Mouse (Mus musculus): ENCODE measurements around the gene Eftud2.

Eftud2 gene

GRCm38 (mm10) chr11:102880585-102881313 is at the start of gene Eftud2, which contains the start of gene Ccdc103:
Eftud2 (minus strand) TSS chr11:102880985.
Ccdc103 (plus strand) TSS chr11:102881204.
- in situ Hi-C loops (cut with MboI; ENCODE audit: low sequenced_read_pairs) = no loop called here

DNA sequence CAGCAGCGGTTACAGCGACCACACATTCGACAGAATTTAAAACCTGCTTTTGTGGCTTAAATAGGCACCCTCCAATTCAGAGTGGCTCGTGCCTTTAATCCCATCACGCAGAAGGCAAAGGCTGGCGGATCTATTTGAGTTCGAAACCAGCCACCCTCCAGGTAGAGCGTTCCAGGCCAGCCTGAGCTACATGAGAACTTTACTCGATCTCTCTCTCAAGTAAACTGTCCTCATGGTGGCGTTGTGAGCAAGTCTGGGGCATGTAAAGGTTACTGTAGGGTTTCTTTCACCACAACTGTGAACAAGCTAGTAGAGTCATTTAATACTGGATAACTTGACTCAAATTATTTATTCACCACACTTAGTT is 44.5 kb upstream of the Eftud2 start:
- in situ Hi-C loops (cut with MboI; ENCODE audit: low sequenced_read_pairs) = no loop called here

DNA sequence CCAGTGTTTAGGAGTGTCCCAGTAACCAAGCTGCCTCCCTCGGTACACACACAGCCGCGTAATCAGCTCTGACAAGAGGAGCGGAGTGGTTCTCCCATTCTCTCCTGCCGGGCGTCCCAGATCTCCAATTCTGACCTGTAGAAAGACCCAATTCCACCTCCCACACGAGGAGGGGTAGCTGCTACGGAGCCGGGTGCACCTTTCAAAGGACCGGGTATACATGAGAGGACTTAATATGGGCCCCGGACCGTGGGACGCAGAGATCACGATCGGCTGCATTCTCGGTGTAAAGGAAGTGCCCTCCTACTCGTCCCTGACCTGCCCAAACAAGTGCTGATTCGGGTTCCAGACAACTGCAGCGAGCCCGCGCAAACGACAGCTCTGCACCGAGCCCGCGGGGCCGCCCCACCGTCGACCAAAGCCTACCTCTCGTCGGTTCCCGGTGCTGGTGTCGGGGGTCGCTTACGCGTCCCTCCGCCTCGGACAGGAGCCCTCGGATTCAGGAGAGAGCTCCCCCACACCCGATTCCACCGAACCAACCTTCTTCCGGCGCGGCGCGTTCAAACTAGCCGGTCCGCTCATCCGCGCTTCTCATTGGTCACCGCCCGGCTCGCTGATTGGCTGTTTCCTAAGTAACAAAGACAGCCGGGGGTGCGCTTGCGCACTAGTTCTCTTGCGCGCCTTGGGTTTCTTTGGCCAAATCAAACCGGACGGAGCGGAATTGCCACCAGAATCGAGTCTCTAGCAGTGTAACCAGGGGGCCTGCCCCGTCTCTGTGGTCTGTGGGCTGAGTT is 44.0 kb upstream of the Eftud2 start, which contains the start of gene Kif18b:
Kif18b (minus strand) TSS at position 568 of the 794 bp plus-strand sequence.
- in situ Hi-C loops (cut with MboI; ENCODE audit: low sequenced_read_pairs) = no loop called here

GRCm38 (mm10) chr11:102921491-102921890 is 40.7 kb upstream of the Eftud2 start:
- in situ Hi-C loops (cut with MboI; ENCODE audit: low sequenced_read_pairs) = no loop called here

DNA sequence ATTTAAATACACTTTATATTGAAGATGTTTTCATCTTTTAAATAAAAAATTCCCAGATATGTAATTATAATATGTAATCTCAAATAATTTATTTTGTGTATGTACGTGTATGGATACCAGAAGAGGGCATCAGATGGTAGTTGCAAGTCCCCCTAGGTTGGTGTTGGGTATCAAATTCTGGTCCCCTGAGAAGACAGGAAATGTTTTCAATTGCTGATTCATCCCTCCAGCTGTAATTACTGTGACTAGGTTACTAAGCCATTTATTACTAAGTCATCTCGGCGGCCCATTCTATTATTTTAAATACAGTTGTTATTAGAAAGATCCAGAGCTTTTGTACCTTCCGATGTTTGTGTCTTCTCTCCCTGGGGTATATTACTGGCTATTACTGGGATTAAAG is 37.3 kb upstream of the Eftud2 start:
- in situ Hi-C loops (cut with MboI; ENCODE audit: low sequenced_read_pairs) = no loop called here

DNA sequence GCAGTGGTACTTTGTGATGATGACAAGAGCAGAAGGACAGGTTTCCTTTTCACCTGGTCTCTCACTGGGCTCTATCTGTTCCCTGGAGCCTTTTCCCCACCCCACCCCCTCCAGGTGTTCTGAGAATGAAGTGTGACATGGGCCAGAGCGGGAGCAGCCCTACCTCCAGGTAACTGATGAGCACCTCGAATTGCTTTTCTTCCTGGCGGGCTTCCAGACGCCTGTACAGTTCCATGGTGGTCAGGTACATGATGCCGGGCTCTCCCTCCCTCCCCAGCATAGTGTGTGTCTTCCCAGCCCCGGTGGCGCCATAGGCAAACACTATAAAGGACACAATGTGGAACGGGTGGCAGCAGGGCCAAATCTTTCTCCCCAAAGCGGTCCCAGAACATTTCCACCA is 34.6 kb upstream of the Eftud2 start:
- in situ Hi-C loops (cut with MboI; ENCODE audit: low sequenced_read_pairs) = no loop called here

DNA sequence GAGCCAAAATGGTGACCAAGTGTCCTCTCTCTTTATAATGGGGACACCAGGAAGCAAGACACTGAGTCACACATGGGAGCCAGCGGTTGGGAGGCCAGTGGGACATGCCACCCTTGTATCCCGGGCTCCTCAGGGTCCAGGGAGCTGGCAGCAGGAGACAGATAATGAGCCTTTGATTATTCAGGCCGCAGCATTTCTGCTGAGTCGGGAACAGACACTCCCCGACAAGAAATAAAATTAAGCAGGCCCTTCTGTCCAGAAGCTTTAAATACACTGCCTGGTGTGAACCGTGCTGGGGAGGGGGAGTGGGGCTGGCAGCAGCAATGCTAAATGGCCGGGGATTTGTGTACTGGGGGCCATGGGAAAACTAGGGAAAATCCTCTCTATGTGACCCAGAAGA is 30.6 kb upstream of the Eftud2 start:
- in situ Hi-C loops (cut with MboI; ENCODE audit: low sequenced_read_pairs) = no loop called here

GRCm38 (mm10) chr11:102903654-102904053 is 22.9 kb upstream of the Eftud2 start:
- in situ Hi-C loops (cut with MboI; ENCODE audit: low sequenced_read_pairs) = no loop called here

- in situ Hi-C loops (cut with MboI; ENCODE audit: low sequenced_read_pairs) = no loop called here
Observed at GRCm38 (mm10) chr11:102902107-102902506, 21.3 kb upstream of the Eftud2 start.

- in situ Hi-C loops (cut with MboI; ENCODE audit: low sequenced_read_pairs) = no loop called here
Observed at GRCm38 (mm10) chr11:102901199-102901598, 20.4 kb upstream of the Eftud2 start.

DNA sequence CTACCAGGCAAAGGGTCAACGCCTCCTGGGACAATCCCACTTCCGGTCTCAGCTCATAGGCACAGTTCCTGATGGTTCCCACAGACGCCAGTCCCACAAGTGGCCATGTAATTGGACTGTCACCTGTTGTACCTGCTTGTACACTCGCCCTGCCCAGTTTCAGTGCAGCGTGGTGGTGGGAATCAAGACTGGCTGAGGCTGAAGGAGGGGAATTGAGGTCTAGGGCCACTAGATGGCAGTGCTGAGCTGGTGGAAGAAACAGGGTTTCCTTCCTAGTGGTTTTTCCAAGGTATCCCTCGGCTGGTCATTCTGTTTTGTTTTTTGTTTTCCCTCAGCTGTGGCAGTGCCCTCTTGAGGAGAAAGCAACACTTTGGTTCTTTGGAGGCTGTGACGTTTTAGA is 20.0 kb upstream of the Eftud2 start, which contains the start of gene Gfap:
Gfap (minus strand) TSS at position 150 of the 400 bp plus-strand sequence.
- in situ Hi-C loops (cut with MboI; ENCODE audit: low sequenced_read_pairs) = no loop called here

GRCm38 (mm10) chr11:102898408-102898807 is 17.6 kb upstream of the Eftud2 start:
- in situ Hi-C loops (cut with MboI; ENCODE audit: low sequenced_read_pairs) = loop anchor here (5.0 kb wide), 1 partner anchor 94 kb away; no protein-coding TSS in a partner anchor

- in situ Hi-C loops (cut with MboI; ENCODE audit: low sequenced_read_pairs) = loop anchor here (5.0 kb wide), 1 partner anchor 96 kb away; no protein-coding TSS in a partner anchor
Observed at GRCm38 (mm10) chr11:102896641-102897040, 15.9 kb upstream of the Eftud2 start.

DNA sequence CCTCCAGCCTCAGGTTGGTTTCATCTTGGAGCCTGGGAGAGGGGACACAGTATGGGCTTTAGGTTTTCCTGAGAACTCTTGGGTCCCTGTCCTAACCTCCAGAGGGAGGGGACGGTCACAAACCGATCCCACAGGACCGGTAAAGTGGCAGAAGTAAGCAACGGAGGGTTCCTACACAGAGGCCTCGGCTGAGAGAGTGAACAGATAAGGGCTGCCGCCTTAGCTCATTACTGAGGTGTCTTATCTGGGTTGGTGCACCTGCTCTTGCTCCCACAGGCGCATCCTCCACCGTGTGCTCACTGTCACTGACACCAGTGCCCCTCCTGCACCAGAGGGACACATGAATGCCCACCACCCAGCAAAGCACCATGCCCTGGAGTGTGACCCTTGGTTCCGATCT is 15.0 kb upstream of the Eftud2 start:
- in situ Hi-C loops (cut with MboI; ENCODE audit: low sequenced_read_pairs) = loop anchor here (5.0 kb wide), 1 partner anchor 97 kb away; no protein-coding TSS in a partner anchor

DNA sequence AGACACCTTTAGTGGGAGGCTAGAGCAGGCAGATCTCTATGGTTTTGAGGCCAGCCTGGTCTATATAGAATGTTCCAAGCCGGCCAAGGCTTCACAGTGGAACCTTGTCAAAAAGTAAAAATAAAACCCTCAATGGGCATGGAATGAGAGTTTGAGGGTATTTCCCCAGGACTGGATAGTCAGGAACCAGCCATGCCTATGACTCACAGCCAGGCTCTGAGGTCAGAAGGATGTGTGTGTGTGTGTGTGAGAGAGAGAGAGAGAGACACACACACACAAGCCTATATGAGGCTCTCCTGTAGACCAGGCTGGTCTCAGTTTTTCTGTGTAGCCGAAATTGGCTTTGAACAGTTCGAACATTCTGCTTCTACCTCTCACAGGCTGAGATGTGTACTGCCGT is 13.9 kb upstream of the Eftud2 start:
- in situ Hi-C loops (cut with MboI; ENCODE audit: low sequenced_read_pairs) = loop anchor here (5.0 kb wide), 1 partner anchor 98 kb away; no protein-coding TSS in a partner anchor

GRCm38 (mm10) chr11:102893015-102893651 is 12.3 kb upstream of the Eftud2 start:
- in situ Hi-C loops (cut with MboI; ENCODE audit: low sequenced_read_pairs) = no loop called here

DNA sequence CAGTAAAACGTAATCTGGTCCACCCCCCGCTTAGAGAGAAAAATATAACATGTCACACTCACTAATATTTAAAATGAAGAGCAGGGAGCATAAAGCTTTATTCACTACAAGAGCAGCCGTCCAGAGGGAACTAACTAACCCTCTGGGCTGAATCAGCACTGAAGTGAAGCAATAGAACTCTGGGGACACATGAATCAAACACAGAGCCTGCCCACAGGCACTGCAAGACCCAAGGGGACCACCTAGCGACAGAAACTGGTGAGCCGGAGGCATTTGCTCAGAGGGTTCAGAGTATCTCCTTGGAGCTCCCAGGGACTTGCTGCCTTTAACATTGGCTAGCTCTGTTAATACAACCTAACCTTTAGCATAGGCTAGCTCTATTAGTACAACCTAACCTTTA is 9.3 kb upstream of the Eftud2 start:
- in situ Hi-C loops (cut with MboI; ENCODE audit: low sequenced_read_pairs) = no loop called here

DNA sequence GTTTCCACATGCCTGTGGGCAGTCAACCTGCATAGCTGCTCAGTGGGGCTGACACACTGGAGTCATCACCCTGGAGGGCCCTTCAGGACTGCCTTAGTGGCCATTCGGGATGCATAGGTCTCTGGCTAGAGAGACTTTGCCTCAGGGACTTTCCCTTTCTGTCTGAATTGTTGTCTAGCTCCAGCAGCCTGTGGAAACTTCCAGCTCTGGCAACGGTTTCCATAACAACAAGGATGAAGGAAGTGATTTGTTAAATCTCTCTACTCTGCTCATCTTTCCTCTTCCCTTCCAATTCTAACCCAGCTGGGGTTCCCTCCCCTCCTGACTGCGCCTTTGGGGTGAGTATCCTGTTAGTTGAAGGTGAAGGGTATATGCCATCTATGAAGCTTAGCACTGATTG is 7.3 kb upstream of the Eftud2 start:
- in situ Hi-C loops (cut with MboI; ENCODE audit: low sequenced_read_pairs) = no loop called here

DNA sequence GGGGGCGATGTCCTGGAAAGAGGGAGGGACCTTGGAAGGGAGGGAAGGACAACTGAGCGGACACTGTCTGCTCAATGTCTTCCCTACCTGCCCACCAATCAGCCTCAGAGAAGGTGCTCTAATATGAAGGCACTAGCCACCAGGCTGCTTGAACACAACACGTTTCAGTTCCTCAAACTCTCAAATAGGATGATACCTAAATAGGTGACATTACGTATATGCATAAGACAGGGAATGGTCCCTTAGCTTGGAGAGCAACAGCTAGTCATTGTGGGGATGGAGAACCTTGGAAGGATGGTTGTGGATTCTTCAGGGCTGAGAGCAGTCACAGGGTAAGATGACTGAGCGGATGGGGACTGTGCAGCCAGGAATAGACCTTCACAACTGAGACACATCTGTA is 6.6 kb upstream of the Eftud2 start:
- in situ Hi-C loops (cut with MboI; ENCODE audit: low sequenced_read_pairs) = no loop called here

- in situ Hi-C loops (cut with MboI; ENCODE audit: low sequenced_read_pairs) = no loop called here
Observed at GRCm38 (mm10) chr11:102884616-102885219, 3.9 kb upstream of the Eftud2 start, which contains the start of gene Fam187a. Fam187a (plus strand) TSS chr11:102885169.

Data from CH12F3 (cell line).